Mouse (Mus musculus) midbrain, embryonic 10.5 days (tissue): ENCODE data around the gene Nacc1. TPM values are rescaled to one million over a fixed set of nuclear protein-coding genes. Genes with fewer than 3 reads are reported as not detected.

Experiments used
- DNase-seq: peaks from one replicate; pipeline ENCODE4 v3.0.0-alpha.2; 2017; ENCODE audit warnings: low spot score
- H3K27ac ChIP-seq: fragments of 300-500 bp; sonication (generic); replicated peaks from 2 replicates; pipeline ENCODE4 v1.5.1; 2016; ENCODE audit warnings: mild to moderate bottlenecking
- H3K27me3 ChIP-seq: fragments of 300-500 bp; sonication (generic); 2 replicates; pipeline ENCODE4 v1.6.1; 2016; ENCODE audit warnings: low read depth, mild to moderate bottlenecking; ENCODE audit not compliant: poor library complexity, severe bottlenecking
- H3K36me3 ChIP-seq: fragments of 300-500 bp; sonication (generic); 2 replicates; pipeline ENCODE4 v1.6.1; 2016; ENCODE audit warnings: mild to moderate bottlenecking, moderate library complexity
- H3K4me1 ChIP-seq: fragments of 300-500 bp; sonication (generic); 2 replicates; pipeline ENCODE4 v1.6.1; 2016
- H3K4me3 ChIP-seq: fragments of 300-500 bp; sonication (generic); 2 replicates; pipeline ENCODE4 v1.5.1; 2016; ENCODE audit warnings: mild to moderate bottlenecking, moderate library complexity
- H3K9me3 ChIP-seq: fragments of 300-500 bp; sonication (generic); replicated peaks from 2 replicates; pipeline ENCODE4 v1.6.1; 2016; ENCODE audit warnings: mild to moderate bottlenecking
- WGBS: fragments of 180-500 bp; shearing (Covaris S2); methylation state at CpG from one replicate; pipeline ENCODE4 v1.1.7; 2016; 5-methylcytosine and 5-hydroxymethylcytosine counted together
- polyA plus RNA-seq: library from polyadenylated mRNA; unstranded; fragments of >200 nt; fragmentation: Nextera tagmentation; extraction: Ambion mirVana; gene quantifications from 2 replicates; pipeline ENCODE4 v1.2.1, GENCODE M21; 2016

Gene Nacc1
- polyA plus RNA-seq, 1 experiment from 2014 or later: 24.8 TPM

GRCm38 (mm10) chr8:84711933-84712758 is 24.5 kb upstream of the Nacc1 start:
- Histone ChIP-seq H3K4me1 (peaks cover 76% of the 10 kb centered on the region), H3K4me3 (peak overlapping the region; percentile 37), H3K27ac (peak overlapping the region; percentile 85), H3K36me3 (no peaks in the 10 kb centered on the region), H3K27me3 (peaks cover 100% of the 10 kb centered on the region), H3K9me3 (no peaks in the 10 kb centered on the region)
- DNase-seq: peak; percentile 60
- 22% methylated on average over 11 of the region's 11 CpGs for WGBS

- Histone ChIP-seq H3K4me1 (peaks cover 84% of the 10 kb centered on the region), H3K36me3 (no peaks in the 10 kb centered on the region), H3K27me3 (peaks cover 100% of the 10 kb centered on the region), H3K9me3 (no peaks in the 10 kb centered on the region), H3K27ac (peak overlapping the region; percentile 85), H3K4me3 (0 out of 2 replicates have a peak overlapping the region, but pooled peaks have one; percentile 37)
- no peak for DNase-seq
- WGBS: 47% methylated on average over 3 of the region's 3 CpGs
Measured at GRCm38 (mm10) chr8:84711312-84711711, 23.6 kb upstream of the Nacc1 start.

GRCm38 (mm10) chr8:84709931-84710330 is 22.3 kb upstream of the Nacc1 start:
- Histone ChIP-seq H3K27ac (no peak overlapping the region), H3K4me3 (no peak overlapping the region), H3K4me1 (peaks cover 85% of the 10 kb centered on the region), H3K36me3 (no peaks in the 10 kb centered on the region), H3K9me3 (no peaks in the 10 kb centered on the region), H3K27me3 (peaks cover 100% of the 10 kb centered on the region)
- DNase-seq: no peak
- WGBS: 93% methylated on average over 1 of the region's 1 CpGs

GRCm38 (mm10) chr8:84708774-84709475 is 21.3 kb upstream of the Nacc1 start:
- peaks cover 100% of the 10 kb centered on the region for H3K27me3 ChIP-seq
- peak; percentile 90 for DNase-seq

GRCm38 (mm10) chr8:84708071-84708541 is 20.4 kb upstream of the Nacc1 start:
- no peaks in the 10 kb centered on the region for H3K9me3 ChIP-seq
- peak overlapping the region; percentile 39 for H3K4me3 ChIP-seq
- H3K27ac ChIP-seq: peak overlapping the region; percentile 14; the same call in 1 of the 2 replicates
- H3K4me1 ChIP-seq: peaks cover 81% of the 10 kb centered on the region
- WGBS: 1% methylated on average over 15 of the region's 15 CpGs
- no peaks in the 10 kb centered on the region for H3K36me3 ChIP-seq
- H3K27me3 ChIP-seq: peaks cover 100% of the 10 kb centered on the region
- peak; percentile 54 for DNase-seq

More at GRCm38 (mm10) chr8:84708774-84709475, 21.3 kb upstream of the Nacc1 start:
- H3K27ac ChIP-seq: peak overlapping the region; percentile 57; the same call in 1 of the 2 replicates
- H3K36me3 ChIP-seq: no peaks in the 10 kb centered on the region
- H3K4me3 ChIP-seq: peak overlapping the region; percentile 16
- 11% methylated on average over 12 of the region's 12 CpGs for WGBS
- H3K9me3 ChIP-seq: no peaks in the 10 kb centered on the region
- H3K4me1 ChIP-seq: peaks cover 85% of the 10 kb centered on the region

- WGBS: under 1% methylated on average over 22 of the region's 22 CpGs
- Histone ChIP-seq H3K4me3 (peak overlapping the region; percentile 39), H3K9me3 (no peaks in the 10 kb centered on the region), H3K27ac (peak overlapping the region; percentile 69; the same call in 1 of the 2 replicates), H3K36me3 (no peaks in the 10 kb centered on the region), H3K4me1 (peaks cover 73% of the 10 kb centered on the region), H3K27me3 (peaks cover 100% of the 10 kb centered on the region)
- DNase-seq: peak; percentile 48
Measured at GRCm38 (mm10) chr8:84707267-84707883, 19.7 kb upstream of the Nacc1 start.

- peak overlapping the region; percentile 69 for H3K27ac ChIP-seq
- H3K27me3 ChIP-seq: peaks cover 100% of the 10 kb centered on the region
- peaks cover 70% of the 10 kb centered on the region for H3K4me1 ChIP-seq
- peak; percentile 72 for DNase-seq
- H3K36me3 ChIP-seq: no peaks in the 10 kb centered on the region
- H3K9me3 ChIP-seq: no peaks in the 10 kb centered on the region
- under 1% methylated on average over 45 of the region's 45 CpGs for WGBS
- peak overlapping the region; percentile 39 for H3K4me3 ChIP-seq
Measured at GRCm38 (mm10) chr8:84706610-84707266, 19.1 kb upstream of the Nacc1 start.

GRCm38 (mm10) chr8:84705960-84706359 is 18.3 kb upstream of the Nacc1 start:
- peak overlapping the region; percentile 37; the same call in 1 of the 2 replicates for H3K4me3 ChIP-seq
- H3K27me3 ChIP-seq: peaks cover 100% of the 10 kb centered on the region
- no peak for DNase-seq
- H3K4me1 ChIP-seq: peaks cover 70% of the 10 kb centered on the region
- H3K36me3 ChIP-seq: no peaks in the 10 kb centered on the region
- no peaks in the 10 kb centered on the region for H3K9me3 ChIP-seq
- under 1% methylated on average over 12 of the region's 12 CpGs for WGBS
- no peak overlapping the region for H3K27ac ChIP-seq

GRCm38 (mm10) chr8:84704867-84705831 is 17.5 kb upstream of the Nacc1 start:
- peaks cover under 1% of the 10 kb centered on the region; the same call in 1 of the 2 replicates for H3K36me3 ChIP-seq
- H3K4me1 ChIP-seq: peaks cover 68% of the 10 kb centered on the region
- H3K27ac ChIP-seq: peak overlapping the region; percentile 38
- DNase-seq: peak; percentile 49
- WGBS: 2% methylated on average over 61 of the region's 61 CpGs
- peaks cover 100% of the 10 kb centered on the region for H3K27me3 ChIP-seq
- peak overlapping the region; percentile 37 for H3K4me3 ChIP-seq
- H3K9me3 ChIP-seq: no peaks in the 10 kb centered on the region

GRCm38 (mm10) chr8:84704356-84704755 is 16.7 kb upstream of the Nacc1 start:
- no peaks in the 10 kb centered on the region for H3K9me3 ChIP-seq
- WGBS: 2% methylated on average over 16 of the region's 16 CpGs
- peaks cover 100% of the 10 kb centered on the region for H3K27me3 ChIP-seq
- DNase-seq: peak; percentile 85
- peaks cover 65% of the 10 kb centered on the region for H3K4me1 ChIP-seq
- peaks cover 9% of the 10 kb centered on the region for H3K36me3 ChIP-seq
- peak overlapping the region; percentile 52; the same call in 1 of the 2 replicates for H3K27ac ChIP-seq
- H3K4me3 ChIP-seq: peak overlapping the region; percentile 46
